Mouse (Mus musculus) spleen, adult 18-20 months (tissue): ENCODE data around the gene Adamts1.

Experiments
- DNase-seq, 2 experiments: peaks; one replicate each; pipeline ENCODE4 v3.0.0; 2022; ENCODE audit warnings: mixed read lengths in 2 of 2

The Adamts1 gene

GRCm38 (mm10) chr16:85765167-85765566 is 37.7 kb downstream of the Adamts1 start:
- no peak for DNase-seq

- DNase-seq = no peak
Observed at GRCm38 (mm10) chr16:85762052-85762665, 40.8 kb downstream of the Adamts1 start.

- DNase-seq = no peak
Observed at GRCm38 (mm10) chr16:85760961-85761580, 41.8 kb downstream of the Adamts1 start.

- DNase-seq = no peak
Observed at GRCm38 (mm10) chr16:85756101-85756819, 46.7 kb downstream of the Adamts1 start.

GRCm38 (mm10) chr16:85749335-85749734 is 53.6 kb downstream of the Adamts1 start:
- DNase-seq = no peak

GRCm38 (mm10) chr16:85747589-85748360 is 55.1 kb downstream of the Adamts1 start:
- no peak for DNase-seq

GRCm38 (mm10) chr16:85746386-85746785 is 56.5 kb downstream of the Adamts1 start:
- no peak for DNase-seq
